Mouse (Mus musculus) CD4-positive, CD25-positive, alpha-beta regulatory T cell, adult 4 months (primary cell): ENCODE results near the gene Cacna1a. TPM values are rescaled to one million over a fixed set of nuclear protein-coding genes. Genes with fewer than 3 reads are reported as not detected.

Source experiments
- ATAC-seq: one replicate; pipeline ENCODE4 v1.8.0; 2017
- polyA plus RNA-seq, 2 experiments: library from polyadenylated mRNA; unstranded; fragments of 100-300 nt; shearing (Covaris generic); gene quantifications; one replicate each; pipeline ENCODE4 v1.2.1; 2017

Gene Cacna1a
- polyA plus RNA-seq, 2 experiments from 2014 or later = 8.0 to 11.2 TPM

GRCm38 (mm10) chr8:84542481-84542880 lies 154.2 kb downstream of the Cacna1a start:
- ATAC-seq = no peak

- no peak for ATAC-seq
Observed at GRCm38 (mm10) chr8:84545522-84545921, 157.3 kb downstream of the Cacna1a start.

GRCm38 (mm10) chr8:84552457-84552856 lies 164.2 kb downstream of the Cacna1a start:
- ATAC-seq = no peak

- no peak for ATAC-seq
Observed at GRCm38 (mm10) chr8:84553106-84553505, 164.9 kb downstream of the Cacna1a start.

- no peak for ATAC-seq
Observed at GRCm38 (mm10) chr8:84553617-84554016, 165.4 kb downstream of the Cacna1a start.

GRCm38 (mm10) chr8:84554301-84555027 lies 166.2 kb downstream of the Cacna1a start:
- no peak for ATAC-seq

- ATAC-seq = no peak
Observed at GRCm38 (mm10) chr8:84555269-84555668, 167.0 kb downstream of the Cacna1a start.

- ATAC-seq = no peak
Observed at GRCm38 (mm10) chr8:84557936-84558335, 169.7 kb downstream of the Cacna1a start.

- ATAC-seq = no peak
Observed at GRCm38 (mm10) chr8:84559121-84559604, 170.9 kb downstream of the Cacna1a start.

- no peak for ATAC-seq
Observed at GRCm38 (mm10) chr8:84561698-84562097, 173.5 kb downstream of the Cacna1a start.

GRCm38 (mm10) chr8:84564042-84564441 lies 175.8 kb downstream of the Cacna1a start:
- ATAC-seq = no peak

- no peak for ATAC-seq
Observed at GRCm38 (mm10) chr8:84565577-84566360, 177.5 kb downstream of the Cacna1a start.

GRCm38 (mm10) chr8:84566816-84567413 lies 178.7 kb downstream of the Cacna1a start:
- no peak for ATAC-seq

GRCm38 (mm10) chr8:84567541-84567940 lies 179.3 kb downstream of the Cacna1a start:
- no peak for ATAC-seq

GRCm38 (mm10) chr8:84568737-84569136 lies 180.5 kb downstream of the Cacna1a start:
- no peak for ATAC-seq

GRCm38 (mm10) chr8:84569921-84570673 lies 181.9 kb downstream of the Cacna1a start:
- ATAC-seq = no peak

GRCm38 (mm10) chr8:84577432-84577831 lies 189.2 kb downstream of the Cacna1a start:
- no peak for ATAC-seq

GRCm38 (mm10) chr8:84579595-84579994 lies 191.4 kb downstream of the Cacna1a start:
- no peak for ATAC-seq

- no peak for ATAC-seq
Observed at GRCm38 (mm10) chr8:84585311-84585710, 197.1 kb downstream of the Cacna1a start.

- ATAC-seq = no peak
Observed at GRCm38 (mm10) chr8:84586221-84586620, 198.0 kb downstream of the Cacna1a start.

GRCm38 (mm10) chr8:84588498-84588897 lies 200.3 kb downstream of the Cacna1a start:
- no peak for ATAC-seq

- peak; percentile 56 for ATAC-seq
Observed at GRCm38 (mm10) chr8:84592015-84592662, 203.9 kb downstream of the Cacna1a start.
